Mouse (Mus musculus): Measurements from ENCODE around the gene Gab1.

- TF ChIP-seq EP300 (IDR thresholded peaks at IDR 0.05; ENCODE audit: insufficient read depth, low read depth, low read length) (no peak), CTCF (IDR thresholded peaks at IDR 0.05) (no peak), POLR2A (IDR thresholded peaks at IDR 0.05; ENCODE audit: insufficient read depth, low read depth, low read length) (no peak)
Measured at GRCm38 (mm10) chr8:80868006-80868702, 12.2 kb downstream of the Gab1 start.
